Mouse (Mus musculus): ENCODE measurements around the gene Atxn7l2. TPM values are rescaled to one million over a fixed set of nuclear protein-coding genes. Genes with fewer than 3 reads are reported as not detected.

The Atxn7l2 gene
- total and polyA plus RNA-seq, 3 experiments, result 9.1 to 11.8 (median 9.4) TPM

GRCm38 (mm10) chr3:108178756-108179715 lies 31.7 kb downstream of the Atxn7l2 start:
- no peak for DNase-seq

- peak; percentile 79 for DNase-seq
Measured at GRCm38 (mm10) chr3:108174672-108175531, 35.8 kb downstream of the Atxn7l2 start.

- DNase-seq, result no peak
Measured at GRCm38 (mm10) chr3:108169199-108169598, 41.5 kb downstream of the Atxn7l2 start.

GRCm38 (mm10) chr3:108167499-108167898 lies 43.2 kb downstream of the Atxn7l2 start:
- no peak for DNase-seq

- DNase-seq, result no peak
Measured at GRCm38 (mm10) chr3:108166486-108167211, 44.1 kb downstream of the Atxn7l2 start.

GRCm38 (mm10) chr3:108165532-108166315 lies 45.0 kb downstream of the Atxn7l2 start:
- DNase-seq, result no peak

- peak; percentile 78 for DNase-seq
Measured at GRCm38 (mm10) chr3:108164807-108165206, 45.9 kb downstream of the Atxn7l2 start.

GRCm38 (mm10) chr3:108164091-108164490 lies 46.6 kb downstream of the Atxn7l2 start:
- no peak for DNase-seq

- DNase-seq, result no peak
Measured at GRCm38 (mm10) chr3:108158383-108159037, 52.2 kb downstream of the Atxn7l2 start.

GRCm38 (mm10) chr3:108154656-108155055 lies 56.1 kb downstream of the Atxn7l2 start, which contains the start of gene Gpr61:
Gpr61 (minus strand) TSS chr3:108154882.
- no peak for DNase-seq

GRCm38 (mm10) chr3:108152290-108152689 lies 58.4 kb downstream of the Atxn7l2 start:
- no peak for DNase-seq

Other genes with a start within 250 kb of the Atxn7l2 start
- gene Gstm3, start 241.7 kb downstream of the Atxn7l2 start, total RNA-seq (2021), result not detected
- 0.58 and 0.62 TPM in 2 replicates for gene Gstm3, start 241.7 kb downstream of the Atxn7l2 start, polyA plus RNA-seq (2012; rRNA removed)
- gene Gstm2, start 224.5 kb downstream of the Atxn7l2 start, total RNA-seq (2021), result 100 to 1,000 TPM; 231 to 239 TPM
- 133 and 141 TPM in 2 replicates for gene Gstm2, start 224.5 kb downstream of the Atxn7l2 start, polyA plus RNA-seq (2012; rRNA removed)
- 100 to 1,000 TPM; 463 to 520 TPM for gene Gstm1, start 193.0 kb downstream of the Atxn7l2 start, total RNA-seq (2021)
- 1,201 and 1,446 TPM in 2 replicates for gene Gstm1, start 193.0 kb downstream of the Atxn7l2 start, polyA plus RNA-seq (2012; rRNA removed)
- 10 to 100 TPM; 16.8 to 19.7 TPM for gene Gstm4, start 166.0 kb downstream of the Atxn7l2 start, total RNA-seq (2021)
- 13.4 and 14.8 TPM in 2 replicates for gene Gstm4, start 166.0 kb downstream of the Atxn7l2 start, polyA plus RNA-seq (2012; rRNA removed)
- 100 to 1,000 TPM; 121 to 151 TPM for gene Ampd2, start 124.3 kb downstream of the Atxn7l2 start, total RNA-seq (2021)
- 721 and 995 TPM in 2 replicates for gene Ampd2, start 124.3 kb downstream of the Atxn7l2 start, polyA plus RNA-seq (2012; rRNA removed)
- 10 to 100 TPM; 12.3 to 13.1 TPM for gene Gnat2, start 118.1 kb downstream of the Atxn7l2 start, total RNA-seq (2021)
- gene Gnat2, start 118.1 kb downstream of the Atxn7l2 start, polyA plus RNA-seq (2012; rRNA removed), result 7.9 and 10.1 TPM in 2 replicates
- gene Gnai3, start 64.8 kb downstream of the Atxn7l2 start, total RNA-seq (2021), result 100 to 1,000 TPM; 117 to 136 TPM
- gene Gnai3, start 64.8 kb downstream of the Atxn7l2 start, polyA plus RNA-seq (2012; rRNA removed), result 13.8 and 14.0 TPM in 2 replicates
- gene Gpr61, start 56.1 kb downstream of the Atxn7l2 start, total RNA-seq (2021), result under 1 TPM; 0.20 to 0.48 TPM
- gene Gpr61, start 56.1 kb downstream of the Atxn7l2 start, polyA plus RNA-seq (2012; rRNA removed), result 0.12 and 0.20 TPM in 2 replicates
- gene Amigo1, start 24.6 kb downstream of the Atxn7l2 start, total RNA-seq (2021), result 10 to 100 TPM; 21.4 to 27.8 TPM
- 57.6 and 62.3 TPM in 2 replicates for gene Amigo1, start 24.6 kb downstream of the Atxn7l2 start, polyA plus RNA-seq (2012; rRNA removed)
- 1 to 10 TPM; 6.4 to 7.9 TPM for gene Cyb561d1, start 9.7 kb downstream of the Atxn7l2 start, total RNA-seq (2021)
- gene Cyb561d1, start 9.7 kb downstream of the Atxn7l2 start, polyA plus RNA-seq (2012; rRNA removed), result 6.9 and 8.1 TPM in 2 replicates
- under 1 TPM; 0.20 to 0.97 TPM for gene Sypl2, start 15.7 kb upstream of the Atxn7l2 start, total RNA-seq (2021)
- 0.11 and 0.31 TPM in 2 replicates for gene Sypl2, start 15.7 kb upstream of the Atxn7l2 start, polyA plus RNA-seq (2012; rRNA removed)
- gene Psma5, start 46.0 kb upstream of the Atxn7l2 start, total RNA-seq (2021), result 10 to 100 TPM; 74.4 to 87.2 TPM
- gene Psma5, start 46.0 kb upstream of the Atxn7l2 start, polyA plus RNA-seq (2012; rRNA removed), result 13.3 and 13.4 TPM in 2 replicates
- gene Sort1, start 73.1 kb upstream of the Atxn7l2 start, total RNA-seq (2021), result 10 to 100 TPM; 37.9 to 57.3 TPM
- 19.7 and 27.8 TPM in 2 replicates for gene Sort1, start 73.1 kb upstream of the Atxn7l2 start, polyA plus RNA-seq (2012; rRNA removed)
- not detected for gene Mybphl, start 154.0 kb upstream of the Atxn7l2 start, total RNA-seq (2021)
- gene Mybphl, start 154.0 kb upstream of the Atxn7l2 start, polyA plus RNA-seq (2012; rRNA removed), result not detected in 2 replicates
- 1 to 10 TPM in 1 of 2 experiments, under 1 TPM in 1; 0.66 to 1.3 TPM for gene Psrc1, start 172.9 kb upstream of the Atxn7l2 start, total RNA-seq (2021)
- 2.6 and 4.0 TPM in 2 replicates for gene Psrc1, start 172.9 kb upstream of the Atxn7l2 start, polyA plus RNA-seq (2012; rRNA removed)
- 1 to 10 TPM; 6.1 to 8.3 TPM for gene Celsr2, start 204.6 kb upstream of the Atxn7l2 start, total RNA-seq (2021)
- 9.9 and 17.1 TPM in 2 replicates for gene Celsr2, start 204.6 kb upstream of the Atxn7l2 start, polyA plus RNA-seq (2012; rRNA removed)
- gene Sars, start 234.3 kb upstream of the Atxn7l2 start, total RNA-seq (2021), result 100 to 1,000 TPM; 198 to 212 TPM
- 23.8 and 32.6 TPM in 2 replicates for gene Sars, start 234.3 kb upstream of the Atxn7l2 start, polyA plus RNA-seq (2012; rRNA removed)

All from adrenal gland, adult 2 months (tissue).